Mouse (Mus musculus) neural tube, embryonic 12.5 days (tissue): Measurements from ENCODE around the gene Insl5. TPM values are rescaled to one million over a fixed set of nuclear protein-coding genes. Genes with fewer than 3 reads are reported as not detected.
A peak's percentile ranks its signal among the peaks of the same experiment; 100 is the strongest.

Source experiments
- ATAC-seq: fragments of 200-750 bp; cut with Nextera tagmentation; 2 replicates; pipeline ENCODE4 v1.8.0; 2017; ENCODE audit warnings: low read depth, mild to moderate bottlenecking, moderate TSS enrichment, moderate library complexity; ENCODE audit not compliant: low FRiP score
- H3K27ac ChIP-seq: fragments of 300-500 bp; sonication (generic); 2 replicates; pipeline ENCODE4 v1.5.1; 2016
- H3K27me3 ChIP-seq: fragments of 300-500 bp; sonication (generic); replicated peaks from 2 replicates; pipeline ENCODE4 v1.6.1; 2016; ENCODE audit warnings: mild to moderate bottlenecking
- H3K36me3 ChIP-seq: fragments of 300-500 bp; sonication (generic); 2 replicates; pipeline ENCODE4 v1.6.1; 2016; ENCODE audit warnings: mild to moderate bottlenecking
- H3K4me1 ChIP-seq: fragments of 300-500 bp; sonication (generic); 2 replicates; pipeline ENCODE4 v1.6.1; 2016
- H3K4me2 ChIP-seq: fragments of 300-500 bp; sonication (generic); replicated peaks from 2 replicates; pipeline ENCODE4 v1.6.1; 2016; ENCODE audit warnings: mild to moderate bottlenecking
- H3K4me3 ChIP-seq: fragments of 300-500 bp; sonication (generic); 2 replicates; pipeline ENCODE4 v1.5.1; 2016
- H3K9ac ChIP-seq: fragments of 300-500 bp; sonication (generic); 2 replicates; pipeline ENCODE4 v1.6.1; 2016; ENCODE audit warnings: mild to moderate bottlenecking
- H3K9me3 ChIP-seq: fragments of 300-500 bp; sonication (generic); 2 replicates; pipeline ENCODE4 v1.6.1; 2016; ENCODE audit warnings: mild to moderate bottlenecking
- WGBS: fragments of 180-500 bp; shearing (Covaris S2); methylation state at CpG from one replicate; pipeline ENCODE4 v1.1.7; 2016; 5-methylcytosine and 5-hydroxymethylcytosine counted together
- polyA plus RNA-seq: library from polyadenylated mRNA; unstranded; fragments of >200 nt; fragmentation: Nextera tagmentation; extraction: Ambion mirVana; gene quantifications from 2 replicates; pipeline ENCODE4 v1.2.1, GENCODE M21; 2016

The Insl5 gene
- polyA plus RNA-seq, 1 experiment from 2014 or later, result 0.29 TPM

DNA sequence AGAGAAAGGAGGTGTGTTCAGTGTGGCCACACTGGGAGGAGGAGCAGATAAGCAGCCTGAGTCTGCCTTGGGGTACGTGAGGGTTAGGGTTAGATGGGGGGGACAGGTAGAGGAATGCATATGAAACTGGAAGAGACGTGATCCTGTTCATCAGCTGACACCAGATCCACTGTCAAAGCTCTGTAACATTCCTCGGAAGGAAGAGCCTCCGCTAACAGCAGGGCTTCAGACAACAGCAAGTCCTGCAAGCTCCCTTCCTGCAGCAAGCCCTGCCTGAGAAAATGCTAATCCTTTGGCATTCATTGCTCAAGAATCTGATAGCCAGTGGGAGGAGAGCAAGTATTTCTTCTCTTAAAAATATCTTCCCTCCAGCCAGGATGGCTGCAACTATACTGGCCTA lies 13.2 kb downstream of the Insl5 start:
- Histone ChIP-seq H3K4me1 (peaks cover 5% of the 10 kb centered on the region; the same call in 1 of the 2 replicates), H3K27ac (no peak overlapping the region), H3K27me3 (no peaks in the 10 kb centered on the region), H3K4me2 (no peak overlapping the region), H3K9ac (no peak overlapping the region), H3K36me3 (no peaks in the 10 kb centered on the region), H3K9me3 (no peaks in the 10 kb centered on the region), H3K4me3 (no peak overlapping the region)
- WGBS, result 14% methylated on average over 4 of the region's 4 CpGs
- ATAC-seq, result 0 out of 2 replicates have a peak, but pooled peaks have one; percentile 25

GRCm38 (mm10) chr4:103011823-103012222 lies 14.8 kb downstream of the Insl5 start:
- no peak for ATAC-seq
- Histone ChIP-seq H3K27ac (no peak overlapping the region), H3K4me3 (no peak overlapping the region), H3K9ac (no peak overlapping the region), H3K27me3 (no peaks in the 10 kb centered on the region), H3K4me2 (no peak overlapping the region), H3K4me1 (peaks cover 10% of the 10 kb centered on the region), H3K36me3 (no peaks in the 10 kb centered on the region), H3K9me3 (no peaks in the 10 kb centered on the region)
- WGBS, result 42% methylated on average over 7 of the region's 7 CpGs

DNA sequence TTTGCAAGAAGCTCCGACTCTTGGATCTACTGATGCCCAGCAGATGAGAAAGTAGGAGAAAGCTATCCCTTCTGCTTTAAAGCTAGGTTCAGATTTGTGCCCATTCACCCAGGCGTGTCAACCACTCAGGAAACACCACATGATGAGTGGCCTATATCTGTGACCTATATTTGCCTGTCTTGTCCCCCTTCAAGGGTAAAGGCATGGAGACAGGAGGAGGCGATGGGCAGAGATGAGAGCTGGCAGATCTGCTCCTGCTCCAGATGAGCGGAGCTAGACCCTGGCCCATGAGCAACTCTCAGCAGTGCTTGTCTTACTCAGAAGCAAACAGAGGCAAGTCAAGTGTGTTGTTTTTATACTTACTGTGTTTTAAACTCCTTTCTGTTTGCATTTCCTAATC lies 15.9 kb downstream of the Insl5 start:
- ATAC-seq, result no peak
- Histone ChIP-seq H3K9me3 (no peaks in the 10 kb centered on the region), H3K27me3 (no peaks in the 10 kb centered on the region), H3K4me1 (peaks cover 13% of the 10 kb centered on the region), H3K4me2 (no peak overlapping the region), H3K4me3 (no peak overlapping the region), H3K9ac (no peak overlapping the region), H3K36me3 (no peaks in the 10 kb centered on the region), H3K27ac (no peak overlapping the region)
- WGBS, result 91% methylated on average over 4 of the region's 4 CpGs

DNA sequence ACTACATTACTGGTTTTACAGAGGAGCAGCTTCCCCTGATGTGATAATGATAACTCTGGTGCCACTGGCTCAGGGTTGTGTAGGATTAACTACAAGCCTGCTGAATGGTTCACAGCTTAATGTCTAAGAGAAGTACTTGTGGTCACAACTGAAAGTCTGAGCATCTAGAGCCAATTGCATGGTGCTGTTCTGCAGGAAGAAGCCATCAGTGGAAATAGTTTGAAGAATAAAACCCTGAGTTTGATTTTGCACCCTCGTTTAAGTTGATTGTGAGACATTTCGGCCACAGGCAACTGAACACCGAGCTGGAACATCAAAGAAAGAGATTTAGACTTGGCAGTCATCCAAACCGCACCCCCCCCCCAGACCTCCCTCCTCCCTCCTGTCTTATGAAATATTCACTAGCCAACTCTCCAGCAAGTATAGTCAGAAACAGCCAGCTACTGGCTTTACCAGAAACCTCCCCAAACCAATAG lies 19.7 kb downstream of the Insl5 start:
- H3K9ac ChIP-seq, result no peak overlapping the region
- WGBS, result 31% methylated on average over 4 of the region's 4 CpGs
- H3K4me2 ChIP-seq, result 0 out of 2 replicates have a peak overlapping the region, but pooled peaks have one; percentile 10
- ATAC-seq, result peak; percentile 57
- H3K27me3 ChIP-seq, result no peaks in the 10 kb centered on the region
- peaks cover 8% of the 10 kb centered on the region for H3K4me1 ChIP-seq
- no peaks in the 10 kb centered on the region for H3K9me3 ChIP-seq
- no peak overlapping the region for H3K4me3 ChIP-seq
- 0 out of 2 replicates have a peak overlapping the region, but pooled peaks have one; percentile 26 for H3K27ac ChIP-seq
- no peaks in the 10 kb centered on the region for H3K36me3 ChIP-seq

DNA sequence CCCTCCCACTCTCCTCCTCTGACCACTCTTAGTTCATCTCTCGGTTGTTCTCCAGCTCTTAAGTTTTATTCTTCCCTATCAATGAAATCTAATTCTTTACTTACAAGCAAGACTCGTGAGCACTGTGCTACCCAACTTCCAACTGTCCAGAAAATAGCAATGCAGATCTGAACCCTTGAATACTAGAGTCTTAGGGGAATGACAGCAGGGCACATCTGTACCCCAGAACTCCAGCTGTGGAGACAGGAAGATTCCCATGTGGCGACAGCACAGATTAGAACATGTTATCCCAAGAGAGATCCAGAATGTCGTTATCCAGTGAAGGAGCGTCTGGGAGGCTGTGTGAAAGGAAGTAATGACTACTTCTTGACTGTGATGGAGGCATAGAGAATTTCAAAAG lies 20.4 kb downstream of the Insl5 start:
- Histone ChIP-seq H3K36me3 (no peaks in the 10 kb centered on the region), H3K27me3 (no peaks in the 10 kb centered on the region), H3K4me3 (no peak overlapping the region), H3K27ac (no peak overlapping the region), H3K4me2 (no peak overlapping the region), H3K9me3 (no peaks in the 10 kb centered on the region), H3K4me1 (peaks cover 8% of the 10 kb centered on the region), H3K9ac (no peak overlapping the region)
- ATAC-seq, result peak; percentile 19; the same call in 1 of the 2 replicates
- WGBS, result 68% methylated on average over 5 of the region's 5 CpGs

DNA sequence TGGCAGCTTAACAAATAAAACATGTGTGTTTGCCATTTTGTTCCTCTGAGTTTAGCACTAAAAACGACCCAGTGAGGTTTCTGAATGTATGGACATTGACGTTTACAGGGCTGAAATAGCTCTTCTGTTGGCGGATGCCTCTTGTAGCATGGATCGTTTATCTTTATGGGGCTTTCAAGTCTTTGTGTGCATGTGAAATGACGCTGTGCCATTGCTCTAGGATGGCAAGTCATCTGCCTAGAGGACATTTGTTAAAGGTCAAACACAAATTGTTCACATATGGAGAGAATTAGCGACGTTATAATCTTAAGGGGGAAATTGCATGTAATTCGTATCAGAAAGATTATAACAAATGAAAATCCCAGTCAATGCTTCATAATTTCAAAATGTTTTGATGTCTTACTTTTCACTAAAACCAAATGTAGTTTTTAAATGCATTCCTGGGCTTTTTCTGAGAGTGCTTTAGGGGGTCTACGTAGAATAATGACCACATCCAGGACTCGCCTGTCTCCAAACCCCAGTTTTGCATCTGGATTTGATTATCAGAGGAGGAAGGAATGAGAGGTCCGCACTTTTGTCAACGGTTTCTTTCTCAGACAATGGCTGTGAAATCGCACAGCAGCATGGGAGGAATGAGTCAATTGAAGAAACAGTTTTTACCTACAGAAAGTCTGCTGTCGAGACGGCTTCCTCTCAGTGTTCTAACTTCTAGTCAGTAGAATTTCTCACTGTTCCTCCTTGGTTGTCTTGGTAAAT lies 21.3 kb downstream of the Insl5 start:
- Histone ChIP-seq H3K4me3 (no peak overlapping the region), H3K36me3 (no peaks in the 10 kb centered on the region), H3K9ac (no peak overlapping the region), H3K27me3 (no peaks in the 10 kb centered on the region), H3K9me3 (no peaks in the 10 kb centered on the region), H3K4me2 (no peak overlapping the region), H3K27ac (no peak overlapping the region), H3K4me1 (peaks cover 8% of the 10 kb centered on the region)
- WGBS, result 36% methylated on average over 15 of the region's 15 CpGs
- no peak for ATAC-seq

DNA sequence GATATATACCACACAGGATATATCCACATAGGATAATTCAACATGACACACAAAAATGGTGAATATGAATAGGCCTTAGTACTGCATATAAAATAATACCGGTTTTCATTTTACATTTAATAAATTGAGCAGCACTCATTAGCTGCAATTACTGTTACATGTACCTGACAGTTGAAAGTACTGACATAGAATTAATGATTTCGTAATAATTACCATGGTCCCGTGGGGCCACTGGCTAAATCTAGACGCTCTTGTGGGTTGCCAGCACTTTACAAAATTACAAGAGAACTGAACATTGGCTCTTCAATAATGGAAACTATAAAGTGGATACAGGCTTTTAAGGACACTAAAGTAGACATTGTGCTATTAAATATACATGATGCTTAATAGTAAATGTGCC lies 22.0 kb downstream of the Insl5 start:
- 77% methylated on average over 4 of the region's 4 CpGs for WGBS
- H3K27me3 ChIP-seq, result no peaks in the 10 kb centered on the region
- H3K4me3 ChIP-seq, result no peak overlapping the region
- H3K36me3 ChIP-seq, result no peaks in the 10 kb centered on the region
- no peaks in the 10 kb centered on the region for H3K9me3 ChIP-seq
- H3K9ac ChIP-seq, result no peak overlapping the region
- peaks cover 8% of the 10 kb centered on the region for H3K4me1 ChIP-seq
- H3K4me2 ChIP-seq, result no peak overlapping the region
- H3K27ac ChIP-seq, result no peak overlapping the region
- ATAC-seq, result no peak

GRCm38 (mm10) chr4:102991685-102992084 lies 35.0 kb downstream of the Insl5 start:
- Histone ChIP-seq H3K9ac (no peak overlapping the region), H3K4me2 (no peak overlapping the region), H3K4me3 (no peak overlapping the region), H3K27me3 (no peaks in the 10 kb centered on the region), H3K36me3 (no peaks in the 10 kb centered on the region), H3K9me3 (no peaks in the 10 kb centered on the region), H3K4me1 (no peaks in the 10 kb centered on the region), H3K27ac (no peak overlapping the region)
- ATAC-seq, result no peak
- WGBS, result 89% methylated on average over 3 of the region's 3 CpGs

GRCm38 (mm10) chr4:102990595-102991340 lies 35.9 kb downstream of the Insl5 start:
- H3K27me3 ChIP-seq, result no peaks in the 10 kb centered on the region
- WGBS, result 87% methylated on average over 11 of the region's 11 CpGs
- no peaks in the 10 kb centered on the region for H3K36me3 ChIP-seq
- no peak overlapping the region for H3K4me3 ChIP-seq
- no peak for ATAC-seq
- no peak overlapping the region for H3K4me2 ChIP-seq
- no peaks in the 10 kb centered on the region for H3K4me1 ChIP-seq
- no peaks in the 10 kb centered on the region for H3K9me3 ChIP-seq
- no peak overlapping the region for H3K9ac ChIP-seq
- no peak overlapping the region for H3K27ac ChIP-seq

GRCm38 (mm10) chr4:102990016-102990415 lies 36.6 kb downstream of the Insl5 start:
- Histone ChIP-seq H3K4me2 (no peak overlapping the region), H3K27ac (no peak overlapping the region), H3K4me1 (no peaks in the 10 kb centered on the region), H3K9ac (no peak overlapping the region), H3K9me3 (no peaks in the 10 kb centered on the region), H3K4me3 (no peak overlapping the region), H3K36me3 (no peaks in the 10 kb centered on the region), H3K27me3 (no peaks in the 10 kb centered on the region)
- WGBS, result 83% methylated on average over 4 of the region's 4 CpGs
- no peak for ATAC-seq

DNA sequence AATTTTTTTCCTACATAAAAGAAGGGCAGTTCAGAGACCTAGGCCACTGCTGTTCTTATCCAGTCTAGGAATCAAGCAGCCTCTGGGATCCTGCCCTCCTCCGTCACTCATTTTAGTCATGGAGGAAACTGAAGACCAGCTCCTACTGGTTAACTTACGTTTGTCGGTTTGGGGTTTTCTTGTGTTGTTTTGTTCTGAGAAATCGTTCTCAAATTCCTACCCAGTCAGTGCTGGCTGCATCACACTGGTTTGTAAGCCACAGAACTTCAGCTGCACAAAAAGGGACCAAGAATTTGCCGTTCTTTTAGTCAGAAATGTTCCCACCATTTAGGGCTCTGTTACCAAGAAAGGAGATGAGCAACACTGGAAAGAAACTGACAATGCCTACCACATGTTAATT lies 37.3 kb downstream of the Insl5 start:
- no peaks in the 10 kb centered on the region for H3K36me3 ChIP-seq
- H3K27ac ChIP-seq, result no peak overlapping the region
- H3K4me1 ChIP-seq, result no peaks in the 10 kb centered on the region
- no peak for ATAC-seq
- no peak overlapping the region for H3K4me2 ChIP-seq
- 82% methylated on average over 5 of the region's 5 CpGs for WGBS
- H3K9me3 ChIP-seq, result no peaks in the 10 kb centered on the region
- H3K27me3 ChIP-seq, result no peaks in the 10 kb centered on the region
- no peak overlapping the region for H3K9ac ChIP-seq
- no peak overlapping the region for H3K4me3 ChIP-seq

DNA sequence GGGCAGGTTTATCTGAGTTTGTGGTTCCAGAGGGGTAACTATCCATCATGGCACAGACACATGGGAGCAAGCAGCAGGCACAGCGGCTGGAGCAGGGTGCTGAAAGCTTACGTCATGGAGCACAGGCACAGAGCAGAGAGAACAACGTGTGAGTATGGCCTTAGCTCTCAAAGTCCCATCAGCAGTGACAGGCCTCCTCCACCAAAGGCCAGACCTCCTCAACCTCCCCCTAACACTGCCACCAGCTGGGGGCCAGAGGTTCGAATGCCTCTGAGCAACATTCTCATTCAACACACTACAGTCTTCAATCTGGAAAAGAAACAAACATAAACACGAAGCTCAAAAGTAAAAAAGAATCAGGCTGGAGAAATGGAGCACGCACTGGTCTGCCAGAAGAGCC lies 38.1 kb downstream of the Insl5 start:
- no peaks in the 10 kb centered on the region for H3K9me3 ChIP-seq
- no peak overlapping the region for H3K9ac ChIP-seq
- H3K4me3 ChIP-seq, result no peak overlapping the region
- no peaks in the 10 kb centered on the region for H3K27me3 ChIP-seq
- no peak for ATAC-seq
- no peaks in the 10 kb centered on the region for H3K4me1 ChIP-seq
- H3K36me3 ChIP-seq, result no peaks in the 10 kb centered on the region
- WGBS, result 77% methylated on average over 6 of the region's 6 CpGs
- H3K27ac ChIP-seq, result no peak overlapping the region
- no peak overlapping the region for H3K4me2 ChIP-seq
